In genomic region chr19:56945621-56946020, GRCm38 (mm10) we compare ENCODE assay signal across 31 mouse cellular contexts.
DNase-seq lines count a peak whose midpoint lies in the region; ATAC-seq and TF ChIP-seq lines count a peak whose summit lies in the region.
"Had no signal": no experiment of that assay in that cellular context is flagged by ENCODE, and none has a peak within 500 bp of the region (broad histone marks: within the 10 kb centered on the region; RNA-seq: fewer than 3 reads in every experiment).

No protein-coding gene starts in this region.

- no peak overlapping the region for H3K27ac ChIP-seq in hindbrain, postnatal 0 days
- no peak overlapping the region for H3K27ac ChIP-seq in hindbrain, embryonic 12.5 days
- H3K27ac ChIP-seq in midbrain, postnatal 0 days (ENCODE audit: low read depth, low read length) = no peak overlapping the region
- H3K27ac ChIP-seq in midbrain, embryonic 13.5 days = no peak overlapping the region
- no peak overlapping the region for H3K27ac ChIP-seq in liver, embryonic 12.5 days
- H3K27ac ChIP-seq: embryonic facial prominence, embryonic 10.5 days; embryonic facial prominence, embryonic 15.5 days; forebrain, embryonic 12.5 days; limb, embryonic 13.5 days; liver, embryonic 13.5 days; midbrain, embryonic 12.5 days; stomach, postnatal 0 days had no signal

- H3K4me3 ChIP-seq in hindbrain, postnatal 0 days (ENCODE audit: low read length) = no peak overlapping the region
- no peak overlapping the region for H3K4me3 ChIP-seq in hindbrain, embryonic 12.5 days
- no peak overlapping the region for H3K4me3 ChIP-seq in midbrain, postnatal 0 days (ENCODE audit: low read depth, low read length)
- H3K4me3 ChIP-seq in midbrain, embryonic 13.5 days (replicated peaks) = no peak overlapping the region
- no peak overlapping the region for H3K4me3 ChIP-seq in liver, embryonic 12.5 days
- H3K4me3 ChIP-seq: embryonic facial prominence, embryonic 10.5 days; embryonic facial prominence, embryonic 15.5 days; forebrain, embryonic 12.5 days; limb, embryonic 13.5 days; liver, embryonic 13.5 days; megakaryocyte, embryonic 14.5 days; midbrain, embryonic 12.5 days had no signal

- DNase-seq in cerebellum, postnatal 36 days = peak; percentile 29 to 41
- no peak for DNase-seq in cerebellum, postnatal 4 days (ENCODE audit: low spot score in 2 of 2)
- DNase-seq in hindbrain, postnatal 0 days (ENCODE audit: low spot score) = peak; percentile 36
- peak; percentile 41 for DNase-seq in midbrain, postnatal 0 days (ENCODE audit: low spot score)
- peak; percentile 72 for DNase-seq in brain, adult 2 months (ENCODE audit: low read depth, low spot score)
- DNase-seq: adrenal gland, postnatal 25 days; cerebellum, adult 9-10 months; gastrocnemius, postnatal 14 days; heart, adult 11 months; heart, postnatal 36 days; kidney, adult 11 months; kidney, postnatal 25 days; liver, embryonic 13.5 days; lung, adult 18-20 months; lung, postnatal 4 days; right cerebral cortex, postnatal 4 days; thymus, adult 18-20 months; thymus, postnatal 25 days had no signal

- no peak overlapping the region for H3K9ac ChIP-seq in hindbrain, postnatal 0 days (replicated peaks; ENCODE audit: low read length)
- no peak overlapping the region for H3K9ac ChIP-seq in hindbrain, embryonic 12.5 days
- H3K9ac ChIP-seq in midbrain, postnatal 0 days (replicated peaks; ENCODE audit: low read length, poor library complexity, severe bottlenecking) = no peak overlapping the region
- H3K9ac ChIP-seq in midbrain, embryonic 13.5 days (replicated peaks) = no peak overlapping the region
- H3K9ac ChIP-seq in liver, embryonic 12.5 days = no peak overlapping the region
- H3K9ac ChIP-seq: embryonic facial prominence, embryonic 15.5 days; forebrain, embryonic 12.5 days; limb, embryonic 13.5 days; liver, embryonic 13.5 days; midbrain, embryonic 12.5 days had no signal

- ATAC-seq in hindbrain, postnatal 0 days = no peak
- ATAC-seq in hindbrain, embryonic 12.5 days (ENCODE audit: low FRiP score) = no peak
- no peak for ATAC-seq in midbrain, postnatal 0 days (ENCODE audit: low FRiP score)
- no peak for ATAC-seq in midbrain, embryonic 13.5 days
- ATAC-seq in liver, embryonic 12.5 days = no peak
- ATAC-seq: inflammation-experienced regulatory T-cells, adult 6 months; lung, postnatal 0 days had no signal

- no peak for TF ChIP-seq CTCF in hindbrain, postnatal 0 days (IDR thresholded peaks at IDR 0.05; ENCODE audit: low read depth)
- no peak for TF ChIP-seq CTCF in midbrain, postnatal 0 days (IDR thresholded peaks at IDR 0.05)

- WGBS in hindbrain, postnatal 0 days = 43% methylated on average over 2 of the region's 2 CpGs
- WGBS in hindbrain, embryonic 12.5 days = 91% methylated on average over 2 of the region's 2 CpGs
- WGBS in midbrain, postnatal 0 days = 62% methylated on average over 2 of the region's 2 CpGs
- 76% methylated on average over 2 of the region's 2 CpGs for whole genome bisulfite sequencing in midbrain, embryonic 13.5 days
- 65% methylated on average over 2 of the region's 2 CpGs for whole genome bisulfite sequencing in liver, embryonic 12.5 days (ENCODE audit: insufficient replicate concordance)

- no peaks in the 10 kb centered on the region for H3K27me3 ChIP-seq in hindbrain, postnatal 0 days (ENCODE audit: insufficient read depth, low read length)
- no peaks in the 10 kb centered on the region for H3K27me3 ChIP-seq in hindbrain, embryonic 12.5 days
- H3K27me3 ChIP-seq in midbrain, postnatal 0 days (ENCODE audit: insufficient read depth, low read length) = no peaks in the 10 kb centered on the region
- no peaks in the 10 kb centered on the region for H3K27me3 ChIP-seq in midbrain, embryonic 13.5 days
- H3K27me3 ChIP-seq in liver, embryonic 12.5 days (replicated peaks) = no peaks in the 10 kb centered on the region
- H3K27me3 ChIP-seq: embryonic facial prominence, embryonic 15.5 days; forebrain, embryonic 12.5 days; limb, embryonic 13.5 days; liver, embryonic 13.5 days; midbrain, embryonic 12.5 days had no signal

- H3K36me3 ChIP-seq in hindbrain, postnatal 0 days (ENCODE audit: insufficient read depth, low read length) = no peaks in the 10 kb centered on the region
- no peaks in the 10 kb centered on the region for H3K36me3 ChIP-seq in hindbrain, embryonic 12.5 days
- H3K36me3 ChIP-seq in midbrain, postnatal 0 days (ENCODE audit: insufficient read depth, low read length) = no peaks in the 10 kb centered on the region
- no peaks in the 10 kb centered on the region for H3K36me3 ChIP-seq in midbrain, embryonic 13.5 days
- H3K36me3 ChIP-seq in liver, embryonic 12.5 days = no peaks in the 10 kb centered on the region
- H3K36me3 ChIP-seq: embryonic facial prominence, embryonic 10.5 days; forebrain, embryonic 12.5 days; limb, embryonic 13.5 days; liver, embryonic 13.5 days; midbrain, embryonic 12.5 days had no signal

- peaks cover 4% of the 10 kb centered on the region; the same call in 1 of the 2 replicates for H3K4me1 ChIP-seq in hindbrain, postnatal 0 days (ENCODE audit: insufficient read depth, low read length)
- no peaks in the 10 kb centered on the region for H3K4me1 ChIP-seq in hindbrain, embryonic 12.5 days
- H3K4me1 ChIP-seq in midbrain, postnatal 0 days (ENCODE audit: insufficient read depth, low read length) = no peaks in the 10 kb centered on the region; the same call in 1 of the 2 replicates
- no peaks in the 10 kb centered on the region for H3K4me1 ChIP-seq in midbrain, embryonic 13.5 days (replicated peaks)
- no peaks in the 10 kb centered on the region for H3K4me1 ChIP-seq in liver, embryonic 12.5 days
- H3K4me1 ChIP-seq: embryonic facial prominence, embryonic 10.5 days; embryonic facial prominence, embryonic 15.5 days; forebrain, embryonic 12.5 days; liver, embryonic 13.5 days; megakaryocyte, embryonic 14.5 days; midbrain, embryonic 12.5 days had no signal

- H3K4me2 ChIP-seq in hindbrain, postnatal 0 days (ENCODE audit: low read depth, low read length) = no peak overlapping the region
- no peak overlapping the region for H3K4me2 ChIP-seq in hindbrain, embryonic 12.5 days (replicated peaks)
- H3K4me2 ChIP-seq in midbrain, postnatal 0 days (ENCODE audit: low read depth, low read length, poor library complexity, severe bottlenecking) = no peak overlapping the region
- no peak overlapping the region for H3K4me2 ChIP-seq in midbrain, embryonic 13.5 days (replicated peaks)
- no peak overlapping the region for H3K4me2 ChIP-seq in liver, embryonic 12.5 days
- H3K4me2 ChIP-seq: embryonic facial prominence, embryonic 15.5 days; forebrain, embryonic 12.5 days; heart, embryonic 11.5 days; limb, embryonic 13.5 days; liver, embryonic 13.5 days; midbrain, embryonic 12.5 days had no signal

- no peaks in the 10 kb centered on the region for H3K9me3 ChIP-seq in hindbrain, postnatal 0 days (ENCODE audit: low read length)
- H3K9me3 ChIP-seq in hindbrain, embryonic 12.5 days (replicated peaks) = no peaks in the 10 kb centered on the region
- H3K9me3 ChIP-seq in midbrain, postnatal 0 days (ENCODE audit: low read length) = no peaks in the 10 kb centered on the region
- no peaks in the 10 kb centered on the region for H3K9me3 ChIP-seq in midbrain, embryonic 13.5 days
- no peaks in the 10 kb centered on the region for H3K9me3 ChIP-seq in liver, embryonic 12.5 days (replicated peaks)
- H3K9me3 ChIP-seq: embryonic facial prominence, embryonic 15.5 days; forebrain, embryonic 12.5 days; limb, embryonic 13.5 days; liver, embryonic 13.5 days; midbrain, embryonic 12.5 days had no signal

Comparison
In these comparisons a context has a peak if more than half of its experiments do, and no peak if none do; other contexts are left out.
1. DNase-seq: peak in cerebellum, postnatal 36 days (2 of 2), hindbrain, postnatal 0 days (single experiment), midbrain, postnatal 0 days (single experiment) and brain, adult 2 months (single experiment); none in cerebellum, postnatal 4 days (0 of 2).